Mouse (Mus musculus): Measurements from ENCODE around the gene Fsd1.

Fsd1 gene

GRCm38 (mm10) chr17:55961631-55962030, 24.7 kb upstream of the Fsd1 start:
- DNase-seq (ENCODE audit: low read depth, low spot score): no peak

- DNase-seq (ENCODE audit: low read depth, low spot score): no peak
These were observed 23.1 kb upstream of the Fsd1 start for GRCm38 (mm10) chr17:55963171-55963570.

- DNase-seq (ENCODE audit: low read depth, low spot score): no peak
These were observed 21.8 kb upstream of the Fsd1 start for GRCm38 (mm10) chr17:55964496-55964895.

GRCm38 (mm10) chr17:55964996-55965395, 21.3 kb upstream of the Fsd1 start:
- DNase-seq (ENCODE audit: low read depth, low spot score): no peak

GRCm38 (mm10) chr17:55967186-55967585, 19.1 kb upstream of the Fsd1 start:
- DNase-seq (ENCODE audit: low read depth, low spot score): no peak

GRCm38 (mm10) chr17:55968210-55968609, 18.1 kb upstream of the Fsd1 start:
- no peak for DNase-seq (ENCODE audit: low read depth, low spot score)

GRCm38 (mm10) chr17:55969560-55969959, 16.7 kb upstream of the Fsd1 start:
- DNase-seq (ENCODE audit: low read depth, low spot score): no peak

GRCm38 (mm10) chr17:55969966-55970891, 16.1 kb upstream of the Fsd1 start, which contains the start of gene Shd:
Gene Shd, plus strand, starts transcription at chr17:55970467.
- DNase-seq (ENCODE audit: low read depth, low spot score): no peak

GRCm38 (mm10) chr17:55971453-55971852, 14.9 kb upstream of the Fsd1 start:
- no peak for DNase-seq (ENCODE audit: low read depth, low spot score)

GRCm38 (mm10) chr17:55976255-55976862, 9.9 kb upstream of the Fsd1 start:
- peak; percentile 86 for DNase-seq (ENCODE audit: low read depth, low spot score)

GRCm38 (mm10) chr17:55977301-55977700, 9.0 kb upstream of the Fsd1 start:
- DNase-seq (ENCODE audit: low read depth, low spot score): no peak

GRCm38 (mm10) chr17:55990278-55990898, 4.1 kb downstream of the Fsd1 start:
- no peak for DNase-seq (ENCODE audit: low read depth, low spot score)

GRCm38 (mm10) chr17:55996007-55996406, 9.7 kb downstream of the Fsd1 start:
- no peak for DNase-seq (ENCODE audit: low read depth, low spot score)

- no peak for DNase-seq (ENCODE audit: low read depth, low spot score)
These were observed 13.6 kb downstream of the Fsd1 start for GRCm38 (mm10) chr17:55999794-56000499.

GRCm38 (mm10) chr17:56003000-56003399, 16.7 kb downstream of the Fsd1 start:
- no peak for DNase-seq (ENCODE audit: low read depth, low spot score)

- DNase-seq (ENCODE audit: low read depth, low spot score): peak; percentile 47
These were observed 19.2 kb downstream of the Fsd1 start, which contains the start of the genes Stap2 and Mpnd for GRCm38 (mm10) chr17:56005415-56006061. Gene Stap2, minus strand, starts transcription at chr17:56005584. Gene Mpnd, plus strand, starts transcription at chr17:56005711.

- no peak for DNase-seq (ENCODE audit: low read depth, low spot score)
These were observed 20.6 kb downstream of the Fsd1 start for GRCm38 (mm10) chr17:56006956-56007355.

GRCm38 (mm10) chr17:56007444-56008355, 21.4 kb downstream of the Fsd1 start:
- DNase-seq (ENCODE audit: low read depth, low spot score): peak; percentile 58

- DNase-seq (ENCODE audit: low read depth, low spot score): peak; percentile 97
These were observed 22.2 kb downstream of the Fsd1 start for GRCm38 (mm10) chr17:56008356-56009087.
